Mouse (Mus musculus): ENCODE measurements at regions not wholly inside any gene's neighbourhood (a gene's known extent, or its start where the extent isn't known, plus 50 kb on each side); places are given as distances from the start of the nearest gene placed in this dataset.

DNA sequence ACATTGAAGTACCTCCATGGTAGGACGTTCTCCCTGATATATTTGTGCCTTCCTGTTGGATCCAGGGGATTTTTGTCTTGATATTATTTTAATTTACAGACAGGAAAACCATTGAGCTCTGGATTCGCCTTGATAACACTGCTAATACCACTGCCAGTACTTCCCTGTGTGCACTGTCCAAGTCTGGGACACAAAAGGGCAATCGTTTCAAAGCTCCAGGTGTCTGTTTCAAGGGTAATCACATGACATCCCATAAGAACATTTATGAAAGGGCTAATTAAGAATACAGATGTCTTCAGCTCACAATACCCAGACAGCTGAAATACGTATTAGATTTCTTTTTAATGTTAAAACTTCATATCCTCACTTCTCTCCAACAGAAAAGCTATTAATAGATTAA lies 724.5 kb downstream of the Dhx35 start:
- WGBS = 39% methylated on average over 4 of the region's 4 CpGs
- no peak for DNase-seq
- TF ChIP-seq POLR2A (IDR thresholded peaks at IDR 0.05; ENCODE audit: borderline replicate concordance, extremely low read depth, low read depth, low read length) (no peak), CTCF (IDR thresholded peaks at IDR 0.05; ENCODE audit: insufficient read depth, low read length) (no peak)
- Histone ChIP-seq H3K4me3 (replicated peaks; ENCODE audit: extremely low read depth, low read depth, low read length) (no peak overlapping the region), H3K4me1 (ENCODE audit: control insufficient read depth, insufficient read depth, low read length) (no peaks in the 10 kb centered on the region)

DNA sequence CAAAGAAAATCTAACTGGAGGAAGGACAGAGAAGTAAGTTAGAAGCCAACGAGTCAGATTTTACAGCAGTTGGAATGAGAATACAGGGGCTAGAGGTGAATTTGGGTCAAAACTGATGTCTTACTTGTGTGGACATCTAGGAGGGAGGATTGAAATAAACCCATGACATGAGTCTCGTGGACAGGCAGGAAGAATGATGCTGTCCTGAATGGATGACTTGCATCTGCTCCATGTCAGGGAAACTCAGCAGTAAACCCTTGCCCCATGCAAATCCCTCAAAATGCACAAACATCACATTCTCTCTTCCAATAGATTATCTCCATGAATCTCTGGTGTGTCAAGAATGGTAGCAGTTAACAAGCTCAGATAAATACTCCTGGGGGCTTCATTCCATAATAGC lies 729.1 kb downstream of the Dhx35 start:
- no peak overlapping the region for H3K4me3 ChIP-seq (replicated peaks; ENCODE audit: extremely low read depth, low read depth, low read length)
- H3K4me1 ChIP-seq (ENCODE audit: control insufficient read depth, insufficient read depth, low read length) = no peaks in the 10 kb centered on the region
- no peak for TF ChIP-seq POLR2A (IDR thresholded peaks at IDR 0.05; ENCODE audit: borderline replicate concordance, extremely low read depth, low read depth, low read length)
- TF ChIP-seq CTCF (IDR thresholded peaks at IDR 0.05; ENCODE audit: insufficient read depth, low read length) = no peak
- DNase-seq = no peak
- 91% methylated on average over 2 of the region's 2 CpGs for WGBS

- WGBS = 33% methylated on average over 2 of the region's 2 CpGs
- no peak for DNase-seq
- TF ChIP-seq CTCF (IDR thresholded peaks at IDR 0.05; ENCODE audit: insufficient read depth, low read length) (no peak), POLR2A (IDR thresholded peaks at IDR 0.05; ENCODE audit: borderline replicate concordance, extremely low read depth, low read depth, low read length) (no peak)
- no peaks in the 10 kb centered on the region for H3K4me1 ChIP-seq (ENCODE audit: control insufficient read depth, insufficient read depth, low read length)
- H3K4me3 ChIP-seq (replicated peaks; ENCODE audit: extremely low read depth, low read depth, low read length) = no peak overlapping the region
Measured at GRCm38 (mm10) chr2:159534951-159535350, 740.3 kb downstream of the Dhx35 start.

DNA sequence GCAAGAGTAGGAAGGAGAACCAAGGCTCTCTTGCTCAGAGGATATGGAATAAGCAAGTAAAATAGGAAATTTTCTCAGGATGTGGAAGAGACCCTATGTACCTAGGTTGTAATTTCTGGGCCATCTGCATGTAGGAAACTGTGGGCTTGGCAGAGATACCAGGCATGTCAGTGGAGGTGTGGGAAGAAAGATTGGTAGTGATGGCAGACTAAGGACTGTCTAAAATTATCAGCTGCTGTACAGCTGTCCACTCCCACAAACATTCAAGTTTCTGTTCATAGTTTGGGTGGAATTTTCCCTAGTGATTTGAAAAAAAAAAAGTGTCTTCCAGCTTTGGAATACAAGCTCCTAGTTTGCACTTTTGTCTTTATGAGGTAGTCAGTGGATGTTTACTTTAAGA lies 744.7 kb downstream of the Dhx35 start:
- DNase-seq = no peak
- TF ChIP-seq POLR2A (IDR thresholded peaks at IDR 0.05; ENCODE audit: borderline replicate concordance, extremely low read depth, low read depth, low read length) (no peak), CTCF (IDR thresholded peaks at IDR 0.05; ENCODE audit: insufficient read depth, low read length) (no peak)
- H3K4me3 ChIP-seq (replicated peaks; ENCODE audit: extremely low read depth, low read depth, low read length) = no peak overlapping the region
- H3K4me1 ChIP-seq (ENCODE audit: control insufficient read depth, insufficient read depth, low read length) = no peaks in the 10 kb centered on the region

- Histone ChIP-seq H3K4me3 (replicated peaks; ENCODE audit: extremely low read depth, low read depth, low read length) (no peak overlapping the region), H3K4me1 (ENCODE audit: control insufficient read depth, insufficient read depth, low read length) (no peaks in the 10 kb centered on the region)
- 84% methylated on average over 3 of the region's 3 CpGs for WGBS
- TF ChIP-seq CTCF (IDR thresholded peaks at IDR 0.05; ENCODE audit: insufficient read depth, low read length) = no peak
- no peak for TF ChIP-seq POLR2A (IDR thresholded peaks at IDR 0.05; ENCODE audit: borderline replicate concordance, extremely low read depth, low read depth, low read length)
- DNase-seq = no peak
Measured at GRCm38 (mm10) chr2:159557567-159557966, 763.0 kb downstream of the Dhx35 start.

DNA sequence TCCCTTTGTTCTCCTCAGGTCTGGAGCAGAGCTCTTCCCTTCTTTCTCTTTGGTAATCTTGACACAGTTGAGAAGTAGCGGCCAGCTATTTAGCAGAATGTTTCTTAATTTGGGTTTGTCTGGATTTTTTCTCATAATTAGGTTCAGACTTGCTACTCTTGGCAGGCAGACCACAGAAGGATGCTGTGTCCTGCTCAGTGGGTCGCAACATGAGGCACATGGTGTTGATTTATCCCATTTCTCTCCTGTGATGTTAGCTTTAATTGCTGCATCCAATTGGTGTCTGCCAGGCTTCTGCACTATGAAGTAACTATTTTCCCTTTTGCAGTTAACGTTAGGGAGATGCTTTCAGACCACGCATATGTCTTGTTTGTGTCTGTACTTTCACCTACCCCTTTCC lies 768.7 kb downstream of the Gm826 start:
- no peak overlapping the region for H3K4me3 ChIP-seq (replicated peaks; ENCODE audit: extremely low read depth, low read depth, low read length)
- TF ChIP-seq POLR2A (IDR thresholded peaks at IDR 0.05; ENCODE audit: borderline replicate concordance, extremely low read depth, low read depth, low read length) (no peak), CTCF (IDR thresholded peaks at IDR 0.05; ENCODE audit: insufficient read depth, low read length) (no peak)
- WGBS = 86% methylated on average over 4 of the region's 4 CpGs
- no peak for DNase-seq
- H3K4me1 ChIP-seq (ENCODE audit: control insufficient read depth, insufficient read depth, low read length) = no peaks in the 10 kb centered on the region

GRCm38 (mm10) chr2:159565921-159566320 lies 768.0 kb downstream of the Gm826 start:
- H3K4me1 ChIP-seq (ENCODE audit: control insufficient read depth, insufficient read depth, low read length) = no peaks in the 10 kb centered on the region
- TF ChIP-seq POLR2A (IDR thresholded peaks at IDR 0.05; ENCODE audit: borderline replicate concordance, extremely low read depth, low read depth, low read length) = no peak
- no peak for TF ChIP-seq CTCF (IDR thresholded peaks at IDR 0.05; ENCODE audit: insufficient read depth, low read length)
- DNase-seq = no peak
- 75% methylated on average over 5 of the region's 5 CpGs for WGBS
- no peak overlapping the region for H3K4me3 ChIP-seq (replicated peaks; ENCODE audit: extremely low read depth, low read depth, low read length)

DNA sequence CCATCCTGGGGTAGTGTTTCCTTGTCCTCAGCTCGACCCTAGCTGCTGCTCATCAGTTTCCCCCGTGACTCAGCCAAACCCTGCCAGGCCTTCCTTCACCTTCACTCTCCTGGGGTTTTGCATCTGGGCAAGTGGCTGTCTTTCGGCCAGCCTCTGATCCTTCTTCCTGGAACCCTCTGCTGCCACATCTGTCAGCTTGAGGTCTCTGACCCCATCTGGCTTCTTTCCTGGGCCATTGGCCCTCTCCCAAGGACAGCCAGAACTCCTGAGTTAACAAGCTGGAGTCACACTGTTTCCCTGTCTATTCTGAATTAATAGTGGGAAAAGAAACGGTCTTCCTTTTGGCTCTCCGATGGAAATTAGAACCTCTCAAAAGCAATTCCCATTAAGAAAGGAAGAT lies 767.5 kb downstream of the Gm826 start:
- DNase-seq = peak; percentile 5
- 54% methylated on average over 5 of the region's 5 CpGs for WGBS

GRCm38 (mm10) chr2:159568391-159568790 lies 765.6 kb downstream of the Gm826 start:
- H3K4me1 ChIP-seq (ENCODE audit: control insufficient read depth, insufficient read depth, low read length) = no peaks in the 10 kb centered on the region
- H3K4me3 ChIP-seq (replicated peaks; ENCODE audit: extremely low read depth, low read depth, low read length) = no peak overlapping the region
- no peak for TF ChIP-seq POLR2A (IDR thresholded peaks at IDR 0.05; ENCODE audit: borderline replicate concordance, extremely low read depth, low read depth, low read length)
- no peak for TF ChIP-seq CTCF (IDR thresholded peaks at IDR 0.05; ENCODE audit: insufficient read depth, low read length)
- DNase-seq = no peak
- WGBS = 86% methylated on average over 4 of the region's 4 CpGs

More for the DNA sequence above, 767.5 kb downstream of the Gm826 start:
- no peaks in the 10 kb centered on the region for H3K4me1 ChIP-seq (ENCODE audit: control insufficient read depth, insufficient read depth, low read length)
- TF ChIP-seq POLR2A (IDR thresholded peaks at IDR 0.05; ENCODE audit: borderline replicate concordance, extremely low read depth, low read depth, low read length) = no peak
- no peak for TF ChIP-seq CTCF (IDR thresholded peaks at IDR 0.05; ENCODE audit: insufficient read depth, low read length)
- H3K4me3 ChIP-seq (replicated peaks; ENCODE audit: extremely low read depth, low read depth, low read length) = no peak overlapping the region

DNA sequence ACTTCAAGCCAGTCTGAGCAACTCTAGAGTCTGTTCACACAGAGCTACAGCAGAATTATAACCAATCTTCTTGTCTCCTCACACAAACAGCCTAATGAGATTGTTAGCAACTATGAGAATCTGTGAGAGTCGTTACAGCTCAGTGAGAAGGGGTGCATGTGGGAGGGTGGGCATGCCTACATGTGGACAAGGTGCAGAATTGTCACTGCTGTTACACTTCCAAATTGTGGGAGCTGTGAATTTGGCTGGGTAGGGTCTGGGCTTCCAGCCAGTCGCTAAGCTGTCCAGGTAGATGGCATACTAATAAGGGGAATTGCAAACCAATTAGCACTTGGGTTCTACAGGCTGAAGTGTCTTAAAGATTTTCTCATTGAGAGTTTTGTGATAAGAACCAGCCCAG lies 762.1 kb downstream of the Gm826 start:
- 81% methylated on average over 2 of the region's 2 CpGs for WGBS
- no peak for TF ChIP-seq POLR2A (IDR thresholded peaks at IDR 0.05; ENCODE audit: borderline replicate concordance, extremely low read depth, low read depth, low read length)
- TF ChIP-seq CTCF (IDR thresholded peaks at IDR 0.05; ENCODE audit: insufficient read depth, low read length) = no peak
- Histone ChIP-seq H3K4me3 (replicated peaks; ENCODE audit: extremely low read depth, low read depth, low read length) (no peak overlapping the region), H3K4me1 (ENCODE audit: control insufficient read depth, insufficient read depth, low read length) (no peaks in the 10 kb centered on the region)
- DNase-seq = no peak
